Mouse (Mus musculus) bone marrow, adult 2 months (tissue): ENCODE data around the gene Bckdhb.

ENCODE experiments used
- CTCF ChIP-seq: fragments of 200-500 bp; IDR thresholded peaks from 2 replicates; pipeline ENCODE4 v1.5.1; 2011; ENCODE audit warnings: low read length, control low read depth; ENCODE audit not compliant: control insufficient read depth, insufficient read depth
- POLR2A ChIP-seq: fragments of 200-500 bp; IDR thresholded peaks from 2 replicates; pipeline ENCODE4 v1.6.1; 2011; ENCODE audit warnings: low read depth, mild to moderate bottlenecking, control low read depth, low read length, borderline replicate concordance; ENCODE audit not compliant: control insufficient read depth

DNA sequence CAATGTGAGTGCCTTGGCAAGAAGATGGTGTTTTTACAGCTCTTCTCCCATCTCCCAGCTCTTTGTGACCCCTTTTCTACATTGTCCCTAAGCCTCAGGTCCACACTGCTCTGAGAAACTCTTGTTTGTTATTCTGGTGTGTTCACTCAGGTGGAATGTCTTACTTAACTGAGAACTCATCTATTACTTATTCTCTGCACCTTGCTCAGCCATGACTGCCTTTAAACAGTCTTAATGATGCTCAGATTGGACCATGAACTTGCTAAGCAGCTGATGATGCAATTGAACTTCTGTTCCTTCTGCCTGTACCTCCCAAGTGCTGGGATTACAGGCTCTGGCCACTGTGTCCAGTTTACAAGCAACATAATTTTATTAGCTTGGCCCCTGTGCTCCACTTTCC, 86.2 kb downstream of the Bckdhb start:
- TF ChIP-seq CTCF (no peak), POLR2A (no peak)
